ENCODE assay signal across 8 mouse cellular contexts in the genomic region with DNA sequence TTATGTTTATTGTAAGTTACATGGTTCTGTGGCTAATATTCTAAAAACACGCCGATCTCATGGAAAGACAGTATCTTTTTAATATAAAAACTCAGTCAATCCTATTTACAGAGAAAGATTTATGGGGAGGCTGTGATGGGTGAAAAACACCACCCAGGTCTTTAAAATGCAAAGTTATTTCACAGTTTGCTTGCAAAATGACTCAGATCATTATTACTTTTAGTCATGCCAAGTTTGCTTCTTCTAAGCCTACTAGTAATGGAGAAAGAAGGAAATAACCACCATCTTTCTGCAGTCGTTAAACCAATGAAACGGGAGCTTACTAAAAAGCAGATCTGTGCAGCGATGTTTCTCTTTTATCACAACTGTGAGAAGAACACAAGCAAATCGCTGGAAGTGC. TPM values are rescaled to one million over a fixed set of nuclear protein-coding genes. Genes with fewer than 3 reads are reported as not detected.
A peak's percentile ranks its signal among the peaks of the same experiment; 100 is the strongest.
DNase-seq lines count a peak whose midpoint lies in the region; ATAC-seq and TF ChIP-seq lines count a peak whose summit lies in the region.

No protein-coding gene starts in this region.

- H3K27ac ChIP-seq in cerebellum, adult 2 months (ENCODE audit: insufficient read depth, low read length) = no peak overlapping the region
- no peak overlapping the region for H3K27ac ChIP-seq in lung, postnatal 0 days (ENCODE audit: low read length)
- no peak overlapping the region for H3K27ac ChIP-seq in liver, embryonic 14.5 days
- no peak overlapping the region for H3K27ac ChIP-seq in stomach, postnatal 0 days (replicated peaks)

- peak overlapping the region; percentile 100 for H3K4me3 ChIP-seq in cerebellum, adult 2 months (replicated peaks; ENCODE audit: insufficient read depth, low read depth, low read length)
- H3K4me3 ChIP-seq in lung, postnatal 0 days (ENCODE audit: low read depth, low read length) = peak overlapping the region; percentile 85
- no peak overlapping the region for H3K4me3 ChIP-seq in liver, embryonic 14.5 days (ENCODE audit: insufficient read depth in 1 of 2, low read depth in 2 of 2, low read length in 2 of 2)
- H3K4me3 ChIP-seq in stomach, postnatal 0 days (ENCODE audit: low read depth, low read length) = peak overlapping the region; percentile 87

- TF ChIP-seq EP300 in lung, postnatal 0 days (IDR thresholded peaks at IDR 0.05) = no peak
- no peak for TF ChIP-seq EP300 in liver, embryonic 14.5 days (IDR thresholded peaks at IDR 0.05; ENCODE audit: low read depth)
- no peak for TF ChIP-seq EP300 in stomach, postnatal 0 days (optimal IDR thresholded peaks at IDR 0.05)

- no peak for DNase-seq in cerebellum, adult 2 months
- DNase-seq in cerebellum, postnatal 4 days (ENCODE audit: low spot score in 2 of 2) = no peak
- DNase-seq in lung, postnatal 0 days (ENCODE audit: low spot score) = no peak
- no peak for DNase-seq in lung, postnatal 10 days
- no peak for DNase-seq in liver, embryonic 14.5 days (ENCODE audit: low read depth in 3 of 3, low spot score in 3 of 3)
- no peak for DNase-seq in stomach, postnatal 0 days (ENCODE audit: low spot score)
- no peak for DNase-seq in adrenal gland, postnatal 10 days
- no peak for DNase-seq in adipocyte (ENCODE audit: low spot score)

- ATAC-seq in lung, postnatal 0 days = no peak
- no peak for ATAC-seq in liver, embryonic 14.5 days (ENCODE audit: insufficient read depth)
- ATAC-seq in stomach, postnatal 0 days (ENCODE audit: low FRiP score, low TSS enrichment) = no peak

- H3K27me3 ChIP-seq in cerebellum, adult 2 months (ENCODE audit: control insufficient read depth, insufficient read depth, low read length) = no peaks in the 10 kb centered on the region
- no peaks in the 10 kb centered on the region for H3K27me3 ChIP-seq in lung, postnatal 0 days (replicated peaks; ENCODE audit: insufficient read depth, low read length)
- H3K27me3 ChIP-seq in liver, embryonic 14.5 days (ENCODE audit: control insufficient read depth, insufficient read depth, low read length) = peaks cover 29% of the 10 kb centered on the region
- no peaks in the 10 kb centered on the region for H3K27me3 ChIP-seq in stomach, postnatal 0 days (ENCODE audit: control insufficient read depth, insufficient read depth, low read length)

- 18% methylated on average over 6 of the region's 6 CpGs for WGBS in cerebellum, adult 2 months
- 25% methylated on average over 6 of the region's 6 CpGs for WGBS in lung, postnatal 0 days
- WGBS in liver, embryonic 14.5 days (ENCODE audit: insufficient replicate concordance) = 25% methylated on average over 6 of the region's 6 CpGs
- 18% methylated on average over 6 of the region's 6 CpGs for WGBS in stomach, postnatal 0 days

- peaks cover 5% of the 10 kb centered on the region; the same call in 1 of the 2 replicates for H3K4me1 ChIP-seq in cerebellum, adult 2 months (ENCODE audit: control insufficient read depth, insufficient read depth, low read length)
- H3K4me1 ChIP-seq in lung, postnatal 0 days (ENCODE audit: insufficient read depth, low read depth, low read length) = peaks cover 8% of the 10 kb centered on the region; the same call in 1 of the 2 replicates
- H3K4me1 ChIP-seq in liver, embryonic 14.5 days (replicated peaks; ENCODE audit: control insufficient read depth in 2 of 2, insufficient read depth in 2 of 2, low read length in 1 of 2) = no peaks in the 10 kb centered on the region
- no peaks in the 10 kb centered on the region; the same call in 1 of the 2 replicates for H3K4me1 ChIP-seq in stomach, postnatal 0 days (replicated peaks; ENCODE audit: control insufficient read depth, insufficient read depth)

- H3K9ac ChIP-seq in lung, postnatal 0 days (replicated peaks; ENCODE audit: low read depth) = no peak overlapping the region
- no peak overlapping the region for H3K9ac ChIP-seq in liver, embryonic 14.5 days (replicated peaks)
- no peak overlapping the region for H3K9ac ChIP-seq in stomach, postnatal 0 days (ENCODE audit: low read length)

- H3K36me3 ChIP-seq in lung, postnatal 0 days (ENCODE audit: insufficient read depth, low read length) = no peaks in the 10 kb centered on the region
- no peaks in the 10 kb centered on the region for H3K36me3 ChIP-seq in liver, embryonic 14.5 days (replicated peaks; ENCODE audit: control insufficient read depth, insufficient read depth, low read depth)
- no peaks in the 10 kb centered on the region for H3K36me3 ChIP-seq in stomach, postnatal 0 days (ENCODE audit: control insufficient read depth, insufficient read depth, low read length)

- TF ChIP-seq POLR2A in cerebellum, adult 2 months (IDR thresholded peaks at IDR 0.05; ENCODE audit: borderline replicate concordance, insufficient read depth, low read length) = no peak

- H3K9me3 ChIP-seq in lung, postnatal 0 days (ENCODE audit: low read length) = no peaks in the 10 kb centered on the region
- no peaks in the 10 kb centered on the region for H3K9me3 ChIP-seq in liver, embryonic 14.5 days (ENCODE audit: control insufficient read depth, low read length)
- no peaks in the 10 kb centered on the region for H3K9me3 ChIP-seq in stomach, postnatal 0 days (ENCODE audit: control insufficient read depth, low read length)

- no peak for TF ChIP-seq CTCF in cerebellum, adult 2 months (IDR thresholded peaks at IDR 0.05; ENCODE audit: borderline replicate concordance, insufficient read depth, low read depth, low read length)
- TF ChIP-seq CTCF in lung, postnatal 0 days (IDR thresholded peaks at IDR 0.05) = no peak
- TF ChIP-seq CTCF in liver, embryonic 14.5 days (IDR thresholded peaks at IDR 0.05; ENCODE audit: low read depth) = no peak
- no peak for TF ChIP-seq CTCF in stomach, postnatal 0 days (IDR thresholded peaks at IDR 0.05; ENCODE audit: low read depth)

- H3K4me2 ChIP-seq in lung, postnatal 0 days (replicated peaks; ENCODE audit: low read depth, low read length) = peak overlapping the region; percentile 92
- H3K4me2 ChIP-seq in liver, embryonic 14.5 days (ENCODE audit: low read depth) = peak overlapping the region; percentile 64; the same call in 1 of the 2 replicates
- H3K4me2 ChIP-seq in stomach, postnatal 0 days (replicated peaks; ENCODE audit: low read depth) = peak overlapping the region; percentile 96

RNA-seq across cellular contexts. Expression of gene Gnai1, which starts 1.4 kb away (rescaled TPM):
- 108 and 112 TPM in 2 replicates for polyA plus RNA-seq in cerebellum, adult 2 months (2012; rRNA removed)
- 25.4 and 29.2 TPM in 2 replicates for polyA plus RNA-seq in lung, postnatal 0 days (2015; fragmentation: Nextera tagmentation; extraction: Ambion mirVana)
- polyA plus RNA-seq in liver, embryonic 14.5 days (2012; rRNA removed) = 0.45 and 0.71 TPM in 2 replicates
- 1.1 and 1.2 TPM in 2 replicates for polyA plus RNA-seq in liver, embryonic 14.5 days (2014; fragmentation: Nextera tagmentation; extraction: Ambion mirVana)
- polyA plus RNA-seq in stomach, postnatal 0 days (2015; fragmentation: Nextera tagmentation; extraction: Ambion mirVana) = 18.1 and 19.1 TPM in 2 replicates
- total RNA-seq in adrenal gland, postnatal 10 days (2021) = 10 to 100 TPM; 20.8 to 23.1 TPM

Comparison
In these comparisons a context has a peak if more than half of its experiments do, and no peak if none do; other contexts are left out.
1. H3K4me3 ChIP-seq: peak in cerebellum, adult 2 months (single experiment), lung, postnatal 0 days (single experiment) and stomach, postnatal 0 days (single experiment); none in liver, embryonic 14.5 days (0 of 2).
2. Peak in every context shown above with its lines, with median percentiles within 50 percentile points of each other: H3K4me2 ChIP-seq.